Mouse (Mus musculus): Measurements from ENCODE around the gene Gcgr.
A peak's percentile ranks its signal among the peaks of the same experiment; 100 is the strongest.
"Not testable (repeated sequence)": the region's sequence is repeated elsewhere in the genome, so short reads cannot be mapped to it uniquely, and the experiment has no call there.

Gene Gcgr

GRCm38 (mm10) chr11:120571754-120572416, 41.4 kb downstream of the Gcgr start:
- DNase-seq (ENCODE audit: low read depth, low spot score) = no peak

- DNase-seq (ENCODE audit: low read depth, low spot score) = peak; percentile 43
Observed at GRCm38 (mm10) chr11:120572417-120572751, 41.9 kb downstream of the Gcgr start.

DNA sequence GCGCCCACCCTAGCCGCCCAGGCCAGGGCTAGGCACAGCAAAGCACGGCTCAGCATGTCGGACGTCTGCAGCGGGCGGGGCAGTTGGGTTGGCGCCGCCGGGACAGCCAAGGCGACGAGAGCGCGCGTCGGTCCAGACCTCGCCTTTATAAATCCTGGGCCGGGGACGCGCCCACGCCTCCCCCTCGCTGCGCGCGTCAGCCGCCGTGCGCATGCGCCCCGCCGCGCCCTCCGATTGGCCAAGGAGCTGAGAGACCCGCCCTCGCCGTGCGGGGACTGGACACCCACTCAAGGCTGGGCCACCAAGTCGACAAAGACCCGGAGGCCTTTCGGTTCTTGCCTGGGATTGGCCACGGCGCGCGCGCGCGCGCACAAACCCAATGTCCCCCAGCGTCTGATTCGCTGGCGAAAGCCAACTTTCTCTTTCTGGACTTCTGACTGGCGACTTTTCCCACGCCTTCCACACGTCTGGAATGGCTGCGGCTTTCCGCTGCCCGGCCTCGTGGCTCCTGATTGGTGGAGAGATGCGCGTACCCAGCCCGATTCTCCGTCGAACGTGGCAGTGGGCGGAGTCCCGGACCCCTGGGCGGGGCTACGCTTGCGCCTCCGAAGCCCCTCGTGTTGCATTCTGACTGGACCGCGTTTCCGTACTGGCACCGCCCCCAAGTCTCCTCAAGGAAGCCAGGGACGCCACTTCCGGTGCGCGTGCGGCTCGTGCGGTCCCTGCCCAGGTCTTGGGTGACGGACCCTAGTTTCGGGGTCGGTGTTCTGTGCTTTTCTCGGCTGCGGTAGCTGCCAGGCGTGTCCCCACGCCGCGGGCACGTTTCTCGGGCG, 42.5 kb downstream of the Gcgr start, which contains the start of gene P4hb:
P4hb (minus strand) TSS at position 502 of the 833 bp plus-strand sequence.
- DNase-seq (ENCODE audit: low read depth, low spot score) = peak; percentile 100

DNA sequence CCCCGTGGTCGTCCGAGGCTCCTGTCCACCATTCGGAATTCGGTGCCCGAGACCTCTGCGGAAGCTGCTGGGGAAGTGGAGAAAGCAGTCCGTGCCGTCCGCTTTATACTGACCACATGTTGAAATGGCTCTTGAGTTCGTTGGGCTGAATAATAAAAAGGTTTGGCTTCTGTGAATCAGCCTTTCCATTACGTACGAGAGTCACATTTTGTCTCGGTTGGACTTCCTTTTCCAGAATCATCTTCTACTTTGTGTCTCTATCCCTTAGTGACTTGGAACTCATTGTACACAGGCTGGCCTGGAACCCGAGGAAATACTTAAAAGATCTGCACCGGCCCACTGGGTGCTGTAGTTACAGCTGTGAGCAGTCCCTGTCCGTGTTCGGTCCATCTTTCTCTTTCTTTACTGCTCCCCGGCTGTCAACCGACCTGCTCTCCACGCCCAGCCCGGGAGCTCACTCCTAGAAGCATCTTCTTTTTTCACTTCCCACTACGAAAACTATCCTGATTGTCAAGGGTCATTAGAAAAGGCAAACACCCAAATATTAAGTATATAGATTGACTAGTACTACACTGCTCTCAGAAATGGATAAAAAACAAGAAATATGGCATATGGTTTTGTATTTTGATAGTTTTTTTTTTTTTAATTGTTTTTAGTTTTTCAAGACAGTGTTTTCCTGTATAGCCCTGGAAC, 43.2 kb downstream of the Gcgr start:
- DNase-seq (ENCODE audit: low read depth, low spot score) = no peak

DNA sequence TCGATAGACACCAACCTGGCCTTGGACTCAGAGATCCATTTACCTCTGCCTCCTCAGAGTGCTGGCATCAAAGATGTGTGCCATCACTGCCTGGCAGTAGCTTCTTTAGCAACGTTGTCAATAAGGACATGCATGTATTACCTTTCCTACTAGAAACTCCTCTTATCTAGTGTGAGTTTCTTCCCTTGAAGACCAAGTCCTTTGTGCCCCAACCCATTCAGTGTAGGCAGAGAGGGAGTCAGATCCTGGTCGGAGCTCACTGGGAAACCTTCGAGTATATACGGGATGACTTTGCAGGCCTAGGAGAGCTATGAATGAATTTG, 43.7 kb downstream of the Gcgr start:
- DNase-seq (ENCODE audit: low read depth, low spot score) = no peak

DNA sequence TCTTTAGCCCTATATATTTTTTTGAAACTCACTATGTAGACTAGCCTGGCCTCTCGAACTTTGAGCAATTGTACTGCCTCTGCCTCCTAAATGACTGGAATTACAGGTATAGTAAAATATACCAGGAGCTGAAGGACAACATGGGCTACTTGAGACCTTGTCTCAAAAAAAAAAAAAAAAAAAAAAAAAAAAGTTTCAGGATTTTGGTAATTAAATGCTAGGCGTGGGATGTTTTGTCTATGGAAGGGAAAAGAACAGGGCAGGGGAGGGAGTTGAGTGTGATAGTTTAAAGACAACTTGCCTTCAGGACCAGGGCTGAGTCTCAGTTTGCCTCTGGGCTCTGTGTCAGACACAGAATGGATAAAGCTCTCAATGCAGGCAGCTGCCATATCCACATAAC, 44.5 kb downstream of the Gcgr start:
- no peak for DNase-seq (ENCODE audit: low read depth, low spot score)

- DNase-seq (ENCODE audit: low read depth, low spot score) = no peak
Observed at GRCm38 (mm10) chr11:120575940-120576339, 45.4 kb downstream of the Gcgr start.

DNA sequence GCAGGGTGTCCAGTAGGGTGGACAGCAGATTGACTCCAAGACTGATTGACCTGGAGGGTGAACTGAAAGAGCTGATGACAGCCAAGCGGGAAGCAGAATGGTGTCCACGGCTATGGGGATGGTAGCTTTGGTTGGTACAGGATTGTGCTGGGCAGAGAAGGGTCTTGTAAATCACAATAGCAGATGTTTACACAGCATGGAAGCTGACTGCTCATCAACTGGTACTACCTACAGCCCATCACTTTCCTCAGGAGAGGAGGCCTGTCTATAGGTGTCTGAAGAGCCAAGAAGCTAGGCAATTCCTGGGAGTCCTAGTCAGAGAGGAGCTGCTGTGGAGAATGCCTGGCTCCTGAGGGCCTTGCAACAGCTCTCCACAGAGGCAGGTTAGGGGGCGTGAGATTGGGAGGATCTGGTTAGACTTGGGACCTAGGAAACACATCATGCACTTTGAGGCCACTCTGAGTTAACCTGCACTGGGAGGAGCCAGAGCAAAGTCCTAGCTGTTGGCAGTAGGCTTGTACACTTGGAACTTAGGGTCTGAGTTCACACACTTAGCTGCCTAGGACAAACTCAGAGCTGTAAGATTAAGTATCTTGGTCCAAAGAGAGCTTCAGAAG, 46.0 kb downstream of the Gcgr start:
- DNase-seq (ENCODE audit: low read depth, low spot score) = no peak

GRCm38 (mm10) chr11:120577211-120578023, 46.9 kb downstream of the Gcgr start:
- no peak for DNase-seq (ENCODE audit: low read depth, low spot score)

DNA sequence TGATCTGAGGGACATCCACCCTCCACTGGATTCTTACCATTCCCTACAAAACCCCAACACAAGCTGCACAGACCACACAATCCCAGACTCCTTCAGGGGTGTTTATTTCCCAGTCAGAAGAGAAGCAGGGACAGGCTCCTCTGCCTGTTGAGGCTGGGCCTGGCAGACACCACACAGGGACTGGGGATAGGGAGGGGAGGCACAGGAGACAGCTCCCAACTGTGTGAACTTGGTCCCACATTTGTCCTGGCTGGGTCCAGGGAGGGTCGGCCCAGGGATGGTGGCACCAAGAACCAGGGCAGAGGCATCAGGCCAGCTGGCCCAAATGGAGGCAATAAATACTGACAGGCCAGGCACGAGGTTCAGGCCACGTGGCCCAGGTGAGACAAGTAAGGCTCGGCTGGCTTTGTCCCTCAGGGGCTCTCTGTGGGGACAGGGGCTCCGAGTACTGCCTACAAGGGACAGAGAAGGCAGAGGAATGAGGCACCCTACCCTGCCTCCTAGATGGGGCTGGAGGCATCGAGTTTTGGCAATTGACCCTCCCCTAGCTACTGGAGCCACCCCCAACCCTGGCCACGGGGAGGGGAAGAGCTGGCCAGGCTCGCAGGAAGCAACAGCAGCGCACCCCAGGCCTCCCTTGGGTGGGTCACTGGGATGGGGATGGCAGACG, 47.7 kb downstream of the Gcgr start:
- DNase-seq (ENCODE audit: low read depth, low spot score) = no peak

DNA sequence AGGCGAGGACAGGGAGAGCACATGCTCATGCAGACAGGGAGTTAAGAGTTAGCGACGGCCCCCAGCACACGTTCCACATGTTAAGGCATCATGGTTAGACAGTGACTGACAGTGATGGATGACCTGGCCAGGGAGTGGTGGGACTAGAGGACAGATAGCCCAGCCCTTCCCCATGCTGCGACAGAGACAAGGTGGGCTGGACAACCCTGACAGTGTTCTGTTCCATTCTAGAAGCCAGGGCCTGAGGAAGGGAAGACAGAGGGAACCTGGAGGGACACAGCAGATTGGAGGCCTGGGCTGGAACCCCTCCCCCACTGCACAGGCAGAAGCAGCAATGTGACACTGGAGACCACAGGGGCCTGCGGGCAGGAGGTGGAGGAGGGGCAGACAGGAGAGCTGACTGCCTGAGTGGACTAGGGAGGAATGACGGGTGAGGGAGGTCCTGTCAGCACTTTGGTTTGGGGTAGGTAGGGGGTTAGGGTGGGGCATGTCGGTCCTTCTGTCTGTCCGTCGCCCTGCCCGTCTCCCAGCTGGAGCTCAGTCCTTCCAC, 48.3 kb downstream of the Gcgr start:
- no peak for DNase-seq (ENCODE audit: low read depth, low spot score)

GRCm38 (mm10) chr11:120579316-120580107, 49.0 kb downstream of the Gcgr start:
- DNase-seq (ENCODE audit: low read depth, low spot score) = peak; percentile 86

- DNase-seq (ENCODE audit: low read depth, low spot score) = no peak
Observed at GRCm38 (mm10) chr11:120580190-120580589, 49.7 kb downstream of the Gcgr start.

DNA sequence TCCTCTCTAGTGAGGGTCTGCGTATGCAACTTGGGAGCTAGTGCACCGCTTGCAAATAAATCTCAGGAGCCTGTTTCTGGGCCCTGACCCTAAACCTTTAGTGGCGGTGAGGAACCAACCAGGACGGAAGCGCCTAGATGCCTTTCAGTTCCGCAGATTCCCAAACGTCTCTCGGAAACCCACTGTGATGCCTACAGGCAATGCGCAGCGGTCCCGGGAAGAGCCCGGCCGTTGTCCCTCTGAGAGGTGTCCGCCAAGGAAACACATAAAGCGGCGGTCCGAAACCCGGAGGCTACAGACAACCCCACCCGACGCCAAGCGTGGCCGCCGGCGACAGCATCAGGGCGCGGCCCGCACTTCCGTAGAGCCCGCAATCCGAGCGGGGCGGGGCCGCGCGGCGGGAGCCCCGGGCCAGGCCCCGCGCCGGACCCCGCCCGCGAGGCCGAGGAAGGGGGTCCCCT, 50.4 kb downstream of the Gcgr start:
- DNase-seq (ENCODE audit: low read depth, low spot score) = no peak

GRCm38 (mm10) chr11:120581490-120582267, 51.2 kb downstream of the Gcgr start, which contains the start of gene Arhgdia:
TSS of gene Arhgdia (minus strand) at chr11:120581624.
- peak; percentile 91 for DNase-seq (ENCODE audit: low read depth, low spot score)

DNA sequence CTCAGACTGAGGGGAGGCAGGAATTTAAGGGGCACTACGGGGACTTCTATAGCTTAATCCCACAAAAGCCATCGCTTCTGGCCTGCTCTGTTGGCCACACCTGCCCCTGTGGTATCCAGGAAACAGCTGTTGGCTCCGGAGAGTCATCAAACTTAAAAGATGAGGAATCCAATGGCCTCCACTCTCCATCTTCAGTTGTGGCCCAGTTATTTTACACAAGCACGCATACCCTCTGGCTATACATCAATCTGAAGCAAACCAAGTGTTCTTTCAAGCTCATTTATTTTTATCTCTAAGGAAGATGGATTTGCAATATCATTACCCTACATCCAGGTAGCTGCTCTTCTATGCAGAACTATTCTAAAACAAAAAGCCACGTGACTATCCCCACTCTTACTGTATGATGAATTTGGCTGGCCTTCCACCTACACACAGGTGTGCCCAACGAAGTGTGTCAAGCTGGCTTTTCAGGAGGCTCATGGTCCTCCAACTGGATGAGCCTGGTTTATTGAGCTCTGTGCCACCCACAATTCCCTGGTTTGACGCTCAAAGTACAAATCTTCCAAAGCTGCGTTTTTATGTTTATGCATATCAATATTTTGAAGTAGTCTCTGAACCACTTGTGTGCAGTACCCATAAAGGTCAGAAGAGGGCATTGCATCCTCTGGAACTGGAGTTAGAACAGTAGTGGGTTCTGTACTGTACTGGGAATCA, 51.9 kb downstream of the Gcgr start:
- DNase-seq (ENCODE audit: low read depth, low spot score) = no peak

DNA sequence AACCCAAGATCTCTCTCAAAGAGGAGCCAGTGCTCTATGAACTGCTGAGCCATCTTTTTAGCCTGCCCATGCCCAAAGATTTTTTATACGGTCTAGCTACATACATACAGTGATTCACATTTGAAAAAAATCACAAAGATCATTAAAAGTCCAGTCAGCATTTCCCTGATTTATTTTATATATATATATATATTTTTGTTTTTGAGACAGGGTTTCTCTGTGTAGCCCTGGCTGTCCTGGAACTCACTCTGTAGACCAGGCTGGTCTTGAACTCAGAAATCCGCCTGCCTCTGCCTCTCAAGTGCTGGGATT, 52.4 kb downstream of the Gcgr start:
- DNase-seq (ENCODE audit: low read depth, low spot score) = not testable (repeated sequence)

GRCm38 (mm10) chr11:120583937-120584336, 53.4 kb downstream of the Gcgr start:
- no peak for DNase-seq (ENCODE audit: low read depth, low spot score)

Data from mesoderm, embryonic 11.5 days (tissue).